Mouse (Mus musculus): ENCODE measurements around the gene Sap30l.
"Not testable (repeated sequence)": the region's sequence is repeated elsewhere in the genome, so short reads cannot be mapped to it uniquely, and the experiment has no call there.

Gene Sap30l

DNA sequence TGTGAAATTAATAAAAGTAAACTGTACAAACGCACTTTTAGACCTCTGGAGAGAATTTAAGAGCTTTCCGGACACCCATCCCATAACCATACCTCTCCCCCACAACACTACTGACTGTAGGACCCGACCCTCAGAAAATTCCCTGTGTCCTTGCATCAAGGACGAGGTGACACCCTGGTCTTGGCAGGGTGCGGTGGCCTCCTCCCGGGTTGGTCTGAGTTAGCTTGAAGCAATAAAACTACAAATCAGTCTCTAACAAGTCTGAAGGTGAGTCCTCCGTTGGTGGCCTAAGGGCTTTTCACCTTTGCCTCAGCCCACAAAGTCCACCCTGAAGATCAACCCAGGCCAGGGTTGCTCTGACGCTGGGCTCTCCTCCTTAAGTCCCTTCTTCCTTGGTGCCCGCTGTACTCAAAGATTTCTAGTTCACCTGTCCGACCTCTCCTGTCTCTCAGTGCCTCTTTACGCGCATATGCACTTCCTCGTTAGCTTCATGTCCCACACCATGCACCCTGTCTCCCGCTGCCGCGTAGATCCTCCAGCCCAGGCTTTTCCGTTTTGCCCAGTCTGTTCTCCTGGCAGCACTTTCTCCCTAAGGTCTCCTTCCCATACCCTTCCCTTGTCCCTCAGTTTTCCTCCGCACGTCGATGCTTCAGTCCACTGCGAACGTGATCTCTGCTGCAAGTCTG lies 1.0 kb upstream of the Sap30l start:
- in situ Hi-C loops (cut with MboI): no loop called here

GRCm38 (mm10) chr11:57801766-57802510 lies 501 bp downstream of the Sap30l start:
- in situ Hi-C loops (cut with MboI): no loop called here

DNA sequence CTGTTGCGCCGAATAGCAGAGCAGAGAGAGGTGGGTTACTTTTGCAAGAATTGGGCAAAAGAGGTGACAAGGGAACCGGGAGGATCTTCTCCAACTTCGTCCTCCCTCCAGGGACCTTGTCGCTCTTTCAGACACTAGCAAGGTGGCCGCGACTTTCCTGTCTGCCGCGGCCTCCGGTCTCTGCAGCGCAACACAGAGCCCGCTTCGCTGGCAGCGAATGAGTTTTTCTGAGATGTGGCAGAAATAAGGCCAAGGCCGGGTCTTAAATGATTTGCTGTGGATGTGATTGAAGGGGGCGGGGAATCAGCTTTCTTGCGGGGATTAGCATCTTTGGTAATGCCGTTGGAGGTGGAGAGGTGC lies 1.1 kb downstream of the Sap30l start:
- in situ Hi-C loops (cut with MboI): no loop called here

- in situ Hi-C loops (cut with MboI): no loop called here
Observed at GRCm38 (mm10) chr11:57805047-57805446, 3.6 kb downstream of the Sap30l start.

GRCm38 (mm10) chr11:57809017-57809731 lies 7.7 kb downstream of the Sap30l start:
- in situ Hi-C loops (cut with MboI): no loop called here

DNA sequence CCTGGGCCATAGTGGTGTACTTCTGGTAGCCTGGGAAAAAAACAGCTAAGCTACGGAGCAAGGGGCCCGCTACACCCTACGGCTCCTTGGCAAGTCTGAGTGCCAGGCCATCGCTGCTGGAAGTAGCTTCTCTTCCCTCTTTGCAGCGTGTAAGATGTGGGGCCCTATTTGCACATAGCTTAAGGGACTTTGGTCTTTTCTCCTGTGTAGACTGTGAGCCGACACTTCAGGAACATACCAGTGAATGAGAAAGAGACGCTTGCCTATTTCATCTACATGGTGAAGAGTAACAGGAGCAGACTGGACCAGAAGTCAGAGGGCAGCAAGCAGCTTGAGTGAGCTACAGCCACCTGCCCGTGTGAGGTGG lies 8.3 kb downstream of the Sap30l start:
- in situ Hi-C loops (cut with MboI): loop anchor here (10.0 kb wide), 1 partner anchor 125 kb away; no protein-coding TSS in a partner anchor

DNA sequence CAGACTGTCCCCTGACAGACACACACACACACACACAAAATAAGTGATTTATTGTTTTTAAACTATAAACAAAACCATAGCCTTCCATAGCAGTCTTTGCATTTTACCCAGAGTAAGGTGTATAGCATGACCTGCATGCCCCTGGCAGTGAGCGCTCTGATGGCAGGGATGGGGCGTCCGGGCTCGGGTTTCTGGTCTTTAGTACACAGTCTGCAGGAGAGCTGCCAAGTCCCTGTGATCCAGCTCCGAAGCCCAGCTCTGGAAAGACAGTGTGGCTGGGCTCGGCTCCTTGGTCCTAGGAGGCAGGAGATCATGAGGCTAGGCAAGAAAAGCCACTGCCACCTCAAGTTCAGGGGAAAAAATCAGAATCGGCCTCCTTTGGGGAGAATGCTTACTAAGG lies 9.6 kb downstream of the Sap30l start:
- in situ Hi-C loops (cut with MboI): loop anchor here (10.0 kb wide), 1 partner anchor 124 kb away; no protein-coding TSS in a partner anchor

DNA sequence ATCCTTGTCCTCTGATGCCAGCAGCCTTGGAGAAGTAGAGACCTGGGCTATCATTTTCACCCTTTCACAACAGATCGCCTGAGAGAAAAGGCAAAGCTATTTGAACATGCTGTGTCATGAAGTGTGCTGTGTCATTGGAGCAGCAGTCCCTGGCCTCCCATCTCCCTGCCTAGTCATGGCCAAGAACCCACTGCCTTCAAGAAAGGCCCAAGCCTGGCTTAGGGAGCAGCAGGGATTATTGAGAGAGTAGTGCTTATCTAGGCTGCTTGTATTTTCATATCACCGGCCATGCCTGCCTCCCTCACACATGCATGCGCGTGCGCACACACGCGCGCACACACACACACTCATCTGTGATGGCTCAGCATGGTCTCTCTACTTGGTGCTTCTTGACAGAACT lies 10.8 kb downstream of the Sap30l start:
- in situ Hi-C loops (cut with MboI): loop anchor here (10.0 kb wide), 1 partner anchor 123 kb away; no protein-coding TSS in a partner anchor

- in situ Hi-C loops (cut with MboI): loop anchor here (10.0 kb wide), 1 partner anchor 121 kb away; no protein-coding TSS in a partner anchor
Observed at GRCm38 (mm10) chr11:57813641-57814040, 12.2 kb downstream of the Sap30l start.

- in situ Hi-C loops (cut with MboI): loop anchor here (10.0 kb wide), 1 partner anchor 117 kb away; no protein-coding TSS in a partner anchor
Observed at GRCm38 (mm10) chr11:57818189-57818588, 16.8 kb downstream of the Sap30l start.

DNA sequence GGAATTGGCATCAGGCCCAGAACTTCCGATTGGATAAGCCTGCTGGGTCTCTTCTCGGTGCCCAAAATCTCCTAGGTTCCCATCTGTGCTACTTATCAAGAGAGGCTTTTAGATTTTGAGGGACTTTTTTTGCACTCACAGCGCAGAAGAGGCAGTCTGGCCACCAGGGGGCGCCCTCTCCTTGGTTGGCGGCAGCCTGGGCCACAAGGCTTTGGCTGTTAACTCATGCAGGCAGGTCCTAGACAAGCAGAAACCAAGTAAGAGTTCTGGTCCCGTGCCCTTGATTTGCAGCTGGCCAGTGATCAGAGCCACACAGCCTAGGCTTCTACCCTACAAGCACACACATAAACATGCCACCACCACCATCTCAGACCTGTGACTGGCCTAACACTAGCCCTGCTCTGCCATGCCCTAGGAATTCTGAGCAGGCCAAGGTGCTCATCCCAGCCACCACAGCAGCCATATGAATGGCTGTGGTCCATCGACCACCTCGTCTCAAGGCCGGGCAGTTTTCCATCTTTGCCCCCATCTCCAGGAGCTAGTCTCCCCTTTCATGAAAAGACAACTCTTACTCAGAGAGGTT lies 18.7 kb downstream of the Sap30l start:
- in situ Hi-C loops (cut with MboI): loop anchor here (10.0 kb wide), 1 partner anchor 115 kb away; no protein-coding TSS in a partner anchor

DNA sequence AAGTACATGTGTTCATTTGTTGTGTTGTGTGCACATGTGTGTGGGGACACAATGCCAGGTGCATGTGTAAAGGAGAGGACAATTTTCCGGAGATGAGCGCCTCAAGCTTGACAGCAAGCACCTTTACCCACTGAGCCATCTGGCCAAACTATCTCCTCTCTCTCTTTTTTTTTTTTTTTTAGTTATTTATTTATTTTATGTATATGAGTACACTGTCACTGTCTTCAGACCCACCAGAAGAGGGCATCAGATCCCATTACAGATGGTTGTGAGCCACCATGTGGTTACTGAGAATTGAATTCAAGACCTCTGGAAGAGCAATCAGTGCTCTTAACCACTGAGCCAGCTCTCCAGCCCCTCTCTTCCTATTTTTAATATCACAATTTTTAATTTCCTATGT lies 21.7 kb downstream of the Sap30l start:
- in situ Hi-C loops (cut with MboI): not testable (repeated sequence)

DNA sequence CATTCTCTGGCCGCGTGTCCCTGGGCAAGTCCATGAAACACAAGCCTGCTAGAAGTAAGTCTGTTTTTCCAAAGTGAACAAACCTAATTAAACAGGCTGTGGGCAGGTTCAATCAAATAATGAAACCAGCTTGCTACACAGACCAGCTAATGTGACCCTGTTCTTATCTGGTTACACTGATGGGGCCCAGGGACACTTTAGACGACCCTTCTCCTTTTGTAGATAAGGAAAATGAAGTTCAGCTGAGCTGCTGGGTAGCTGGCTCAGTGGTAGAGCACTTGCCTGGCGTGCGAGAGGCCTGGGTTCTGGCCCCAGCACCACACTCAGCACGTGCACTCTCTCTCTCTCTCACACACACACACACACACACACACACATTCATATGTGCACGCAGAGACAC lies 22.3 kb downstream of the Sap30l start:
- in situ Hi-C loops (cut with MboI): no loop called here

- in situ Hi-C loops (cut with MboI): not testable (repeated sequence)
Observed at GRCm38 (mm10) chr11:57825234-57825633, 23.8 kb downstream of the Sap30l start.

- in situ Hi-C loops (cut with MboI): no loop called here
Observed at GRCm38 (mm10) chr11:57827048-57827914, 25.8 kb downstream of the Sap30l start.

DNA sequence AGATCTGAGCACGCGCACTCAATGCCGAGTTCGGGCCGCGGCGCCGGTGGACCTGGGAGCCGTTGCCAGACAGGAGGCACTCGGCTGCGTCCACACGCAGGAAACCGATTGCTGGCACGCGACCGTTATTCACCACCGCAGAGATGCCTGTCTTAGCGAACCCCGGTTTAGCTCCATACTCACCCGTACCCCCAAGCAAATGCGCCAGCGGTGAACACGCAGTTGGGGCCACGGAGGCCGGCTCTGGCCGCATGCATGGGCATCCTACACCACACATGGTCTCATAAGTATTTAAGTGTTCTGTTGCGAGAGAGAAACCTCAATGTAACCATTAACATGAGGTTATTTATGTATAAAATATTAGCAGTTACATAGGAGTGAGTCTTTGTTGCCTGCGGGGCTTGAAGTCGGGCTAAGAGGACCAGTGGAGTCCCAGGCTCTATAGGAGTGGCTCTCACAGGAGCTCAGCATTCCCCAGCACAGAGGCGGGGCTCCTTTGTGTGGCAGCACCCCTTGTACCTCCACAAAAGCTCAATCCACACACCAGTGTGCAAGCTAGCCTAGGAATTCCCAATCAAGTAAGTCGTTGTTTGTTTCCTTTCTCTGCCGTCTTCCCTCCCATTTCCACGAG lies 26.6 kb downstream of the Sap30l start:
- in situ Hi-C loops (cut with MboI): no loop called here

DNA sequence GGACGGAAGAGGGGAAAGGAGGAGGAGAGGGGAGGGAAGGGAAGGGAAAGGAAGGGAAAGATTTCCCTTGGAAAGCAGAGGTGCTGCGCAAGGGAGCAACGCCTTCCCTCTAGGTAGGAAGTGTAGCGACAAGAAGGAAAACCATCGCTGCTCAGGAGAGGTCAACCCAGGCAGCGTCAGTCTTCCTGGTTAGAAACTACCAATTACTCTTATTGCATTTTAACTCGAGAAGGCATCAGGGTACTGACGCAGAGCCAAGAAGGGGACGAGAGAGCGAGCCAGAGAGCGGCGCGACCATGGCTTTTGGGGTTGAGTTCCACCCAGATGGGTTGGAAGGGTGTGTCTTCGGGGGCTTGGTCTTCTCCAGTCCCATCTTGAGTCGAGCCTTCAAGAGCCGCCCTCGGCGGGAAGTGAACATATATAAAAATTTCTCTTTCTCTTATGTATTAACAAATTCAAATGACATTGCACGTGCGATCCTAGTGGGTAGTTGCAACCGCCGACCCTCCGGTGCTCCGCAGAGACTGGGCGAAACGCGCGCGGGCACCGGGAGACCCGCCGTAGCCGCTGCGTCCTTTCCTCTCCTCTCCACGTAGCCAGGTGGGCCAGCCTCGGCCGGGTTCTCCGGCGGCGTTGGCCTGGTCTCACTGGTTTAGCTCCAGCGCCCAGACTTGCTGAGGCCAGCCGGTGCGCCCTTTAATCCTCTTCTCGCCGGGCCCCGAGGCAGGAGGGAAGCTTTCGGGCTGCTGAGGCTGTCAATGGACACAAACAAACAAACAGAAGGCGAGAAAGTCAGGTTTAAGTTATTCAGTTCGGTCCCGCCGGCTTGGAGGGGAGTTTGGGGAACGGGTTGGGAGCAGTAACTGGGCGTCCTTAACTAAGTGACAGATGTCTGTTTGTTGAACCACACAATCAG lies 27.8 kb downstream of the Sap30l start:
- in situ Hi-C loops (cut with MboI): no loop called here

GRCm38 (mm10) chr11:57829871-57830775 lies 28.7 kb downstream of the Sap30l start:
- in situ Hi-C loops (cut with MboI): no loop called here

Data from mature B cell (primary cell).